Mouse (Mus musculus): ENCODE data around the gene Shtn1.

Shtn1 gene

GRCm38 (mm10) chr19:59052783-59053490 lies 23.0 kb downstream of the Shtn1 start:
- no peak for DNase-seq (ENCODE audit: low spot score in 2 of 2)

GRCm38 (mm10) chr19:59052053-59052452 lies 23.8 kb downstream of the Shtn1 start:
- DNase-seq (ENCODE audit: low spot score in 2 of 2) = no peak

- DNase-seq (ENCODE audit: low spot score in 2 of 2) = no peak
Observed at GRCm38 (mm10) chr19:59051622-59052021, 24.3 kb downstream of the Shtn1 start.

- no peak for DNase-seq (ENCODE audit: low spot score in 2 of 2)
Observed at GRCm38 (mm10) chr19:59048852-59049251, 27.0 kb downstream of the Shtn1 start.

GRCm38 (mm10) chr19:59047511-59047910 lies 28.4 kb downstream of the Shtn1 start:
- DNase-seq (ENCODE audit: low spot score in 2 of 2) = no peak

- DNase-seq (ENCODE audit: low spot score in 2 of 2) = no peak
Observed at GRCm38 (mm10) chr19:59041086-59041485, 34.8 kb downstream of the Shtn1 start.

GRCm38 (mm10) chr19:59038793-59039192 lies 37.1 kb downstream of the Shtn1 start:
- DNase-seq (ENCODE audit: low spot score in 2 of 2) = no peak

GRCm38 (mm10) chr19:59036811-59037210 lies 39.1 kb downstream of the Shtn1 start:
- no peak for DNase-seq (ENCODE audit: low spot score in 2 of 2)

- no peak for DNase-seq (ENCODE audit: low spot score in 2 of 2)
Observed at GRCm38 (mm10) chr19:59033241-59033640, 42.7 kb downstream of the Shtn1 start.

GRCm38 (mm10) chr19:59030221-59030620 lies 45.7 kb downstream of the Shtn1 start:
- no peak for DNase-seq (ENCODE audit: low spot score in 2 of 2)

- DNase-seq (ENCODE audit: low spot score in 2 of 2) = no peak
Observed at GRCm38 (mm10) chr19:59029011-59029410, 46.9 kb downstream of the Shtn1 start.

GRCm38 (mm10) chr19:59028130-59028529 lies 47.8 kb downstream of the Shtn1 start:
- DNase-seq (ENCODE audit: low spot score in 2 of 2) = no peak

- no peak for DNase-seq (ENCODE audit: low spot score in 2 of 2)
Observed at GRCm38 (mm10) chr19:59023876-59024275, 52.0 kb downstream of the Shtn1 start.

GRCm38 (mm10) chr19:59021644-59022043 lies 54.3 kb downstream of the Shtn1 start:
- DNase-seq (ENCODE audit: low spot score in 2 of 2) = no peak

GRCm38 (mm10) chr19:59010802-59011201 lies 65.1 kb downstream of the Shtn1 start:
- no peak for DNase-seq (ENCODE audit: low spot score in 2 of 2)

- DNase-seq (ENCODE audit: low spot score in 2 of 2) = no peak
Observed at GRCm38 (mm10) chr19:59006577-59007340, 69.1 kb downstream of the Shtn1 start.

- no peak for DNase-seq (ENCODE audit: low spot score in 2 of 2)
Observed at GRCm38 (mm10) chr19:59002827-59003226, 73.1 kb downstream of the Shtn1 start.

GRCm38 (mm10) chr19:58981571-58981970 lies 94.3 kb downstream of the Shtn1 start:
- no peak for DNase-seq (ENCODE audit: low spot score in 2 of 2)

- DNase-seq (ENCODE audit: low spot score in 2 of 2) = no peak
Observed at GRCm38 (mm10) chr19:58980056-58980440, 95.9 kb downstream of the Shtn1 start.

- peak; percentile 17 to 53 for DNase-seq (ENCODE audit: low spot score in 2 of 2)
Observed at GRCm38 (mm10) chr19:58979436-58980055, 96.4 kb downstream of the Shtn1 start.

GRCm38 (mm10) chr19:58978401-58979171 lies 97.3 kb downstream of the Shtn1 start:
- DNase-seq (ENCODE audit: low spot score in 2 of 2) = peak; percentile 9 to 21

All from heart, adult 9 months (tissue).